Mouse (Mus musculus) kidney, adult 2 months (tissue): ENCODE results near the gene Sox5. TPM values are rescaled to one million over a fixed set of nuclear protein-coding genes. Genes with fewer than 3 reads are reported as not detected.

Experiments
- DNase-seq: peaks from one replicate; pipeline ENCODE4 v3.0.0; 2021
- H3K27ac ChIP-seq: fragments of 200-500 bp; 2 replicates; pipeline ENCODE4 v1.5.1; 2012; ENCODE audit warnings: low read depth, low read length, control low read depth, inconsistent platforms; ENCODE audit not compliant: insufficient read depth
- H3K27me3 ChIP-seq: fragments of 200-500 bp; replicated peaks from 2 replicates; pipeline ENCODE4 v1.6.1; 2012; ENCODE audit warnings: mild to moderate bottlenecking, moderate library complexity, low read length, inconsistent platforms; ENCODE audit not compliant: control insufficient read depth, insufficient read depth
- H3K36me3 ChIP-seq: fragments of 200-500 bp; 2 replicates; pipeline ENCODE4 v1.6.1; 2012; ENCODE audit warnings: mild to moderate bottlenecking, moderate library complexity, low read length, inconsistent platforms; ENCODE audit not compliant: control insufficient read depth, insufficient read depth
- H3K4me1 ChIP-seq: fragments of 200-500 bp; 2 replicates; pipeline ENCODE4 v1.6.1; 2011; ENCODE audit warnings: low read length; ENCODE audit not compliant: control insufficient read depth, insufficient read depth
- H3K4me3 ChIP-seq: fragments of 200-500 bp; 2 replicates; pipeline ENCODE4 v1.5.1; 2011; ENCODE audit warnings: mild to moderate bottlenecking, low read depth, low read length, control low read depth; ENCODE audit not compliant: insufficient read depth
- CTCF ChIP-seq: fragments of 200-500 bp; conservative IDR thresholded peaks from 2 replicates; pipeline ENCODE4 v1.5.1; 2011; ENCODE audit warnings: low read depth, mild to moderate bottlenecking, control low read depth, low read length, moderate library complexity, mixed read lengths; ENCODE audit not compliant: insufficient read depth, insufficient read length
- POLR2A ChIP-seq: fragments of 200-500 bp; IDR thresholded peaks from one replicate; pipeline ENCODE4 v1.6.1; 2011; ENCODE audit warnings: low read depth, low read length, control low read depth
- WGBS: fragments of 180-500 bp; shearing (Covaris S2); methylation state at CpG from one replicate; pipeline ENCODE4 v1.1.7; 2018; 5-methylcytosine and 5-hydroxymethylcytosine counted together
- polyA plus RNA-seq: library from polyadenylated mRNA; depleted of rRNA; stranded (reverse); fragments of >200 nt; gene quantifications from 2 replicates; pipeline ENCODE4 v1.2.3, GENCODE M21; 2012

Sox5 gene
- polyA plus RNA-seq, 1 experiment = 2.9 TPM

- Histone ChIP-seq H3K27me3 (no peaks in the 10 kb centered on the region), H3K4me3 (no peak overlapping the region), H3K36me3 (no peaks in the 10 kb centered on the region), H3K4me1 (no peaks in the 10 kb centered on the region), H3K27ac (no peak overlapping the region)
- no peak for TF ChIP-seq POLR2A
- no peak for TF ChIP-seq CTCF
- DNase-seq = no peak
These were observed 877.1 kb downstream of the Sox5 start for GRCm38 (mm10) chr6:143904693-143905031.

- Histone ChIP-seq H3K27me3 (no peaks in the 10 kb centered on the region), H3K4me1 (no peaks in the 10 kb centered on the region), H3K4me3 (no peak overlapping the region), H3K27ac (no peak overlapping the region), H3K36me3 (no peaks in the 10 kb centered on the region)
- no peak for DNase-seq
- TF ChIP-seq POLR2A (no peak), CTCF (no peak)
- WGBS = 69% methylated on average over 10 of the region's 10 CpGs
These were observed 877.6 kb downstream of the Sox5 start for GRCm38 (mm10) chr6:143903981-143904692.

GRCm38 (mm10) chr6:143900871-143901270, 880.9 kb downstream of the Sox5 start:
- Histone ChIP-seq H3K36me3 (no peaks in the 10 kb centered on the region), H3K27ac (no peak overlapping the region), H3K4me1 (no peaks in the 10 kb centered on the region), H3K4me3 (no peak overlapping the region), H3K27me3 (no peaks in the 10 kb centered on the region)
- TF ChIP-seq CTCF (no peak), POLR2A (no peak)
- no peak for DNase-seq
- 85% methylated on average over 4 of the region's 4 CpGs for WGBS

- DNase-seq = no peak
- WGBS = 92% methylated on average over 6 of the region's 6 CpGs
- H3K27ac ChIP-seq = no peak overlapping the region
- no peaks in the 10 kb centered on the region for H3K36me3 ChIP-seq
- H3K4me1 ChIP-seq = no peaks in the 10 kb centered on the region
- no peak for TF ChIP-seq POLR2A
- no peak for TF ChIP-seq CTCF
- H3K4me3 ChIP-seq = no peak overlapping the region
- no peaks in the 10 kb centered on the region for H3K27me3 ChIP-seq
These were observed 886.7 kb downstream of the Sox5 start for GRCm38 (mm10) chr6:143895092-143895491.

GRCm38 (mm10) chr6:143892869-143893268, 888.9 kb downstream of the Sox5 start:
- H3K27ac ChIP-seq = no peak overlapping the region
- no peak for TF ChIP-seq POLR2A
- no peak for TF ChIP-seq CTCF
- 78% methylated on average over 2 of the region's 2 CpGs for WGBS
- no peaks in the 10 kb centered on the region for H3K4me1 ChIP-seq
- no peaks in the 10 kb centered on the region for H3K27me3 ChIP-seq
- H3K36me3 ChIP-seq = no peaks in the 10 kb centered on the region
- no peak overlapping the region for H3K4me3 ChIP-seq
- no peak for DNase-seq

- H3K36me3 ChIP-seq = no peaks in the 10 kb centered on the region
- H3K27me3 ChIP-seq = no peaks in the 10 kb centered on the region
- WGBS = 48% methylated on average over 7 of the region's 7 CpGs
- H3K4me3 ChIP-seq = no peak overlapping the region
- H3K27ac ChIP-seq = no peak overlapping the region
- no peak for TF ChIP-seq CTCF
- no peak for TF ChIP-seq POLR2A
- H3K4me1 ChIP-seq = no peaks in the 10 kb centered on the region
- no peak for DNase-seq
These were observed 893.2 kb downstream of the Sox5 start for GRCm38 (mm10) chr6:143888556-143888955.

- H3K4me3 ChIP-seq = no peak overlapping the region
- TF ChIP-seq CTCF (no peak), POLR2A (no peak)
- 71% methylated on average over 6 of the region's 6 CpGs for WGBS
- H3K36me3 ChIP-seq = no peaks in the 10 kb centered on the region
- H3K27ac ChIP-seq = no peak overlapping the region
- no peak for DNase-seq
- no peaks in the 10 kb centered on the region for H3K27me3 ChIP-seq
- no peaks in the 10 kb centered on the region for H3K4me1 ChIP-seq
These were observed 903.3 kb downstream of the Sox5 start for GRCm38 (mm10) chr6:143878525-143878924.

GRCm38 (mm10) chr6:143868790-143869189, 913.0 kb downstream of the Sox5 start:
- WGBS = 78% methylated on average over 3 of the region's 3 CpGs
- H3K4me3 ChIP-seq = no peak overlapping the region
- TF ChIP-seq CTCF (no peak), POLR2A (no peak)
- H3K36me3 ChIP-seq = no peaks in the 10 kb centered on the region
- H3K27me3 ChIP-seq = no peaks in the 10 kb centered on the region
- H3K4me1 ChIP-seq = no peaks in the 10 kb centered on the region
- DNase-seq = no peak
- no peak overlapping the region for H3K27ac ChIP-seq
